Mouse (Mus musculus) right cerebral cortex, postnatal 36 days (tissue): ENCODE measurements at regions not wholly inside any gene's neighbourhood (a gene's known extent, or its start where the extent isn't known, plus 50 kb on each side); places are given as distances from the start of the nearest gene placed in this dataset.

Experiments
- DNase-seq, 2 experiments: peaks; one replicate each; pipeline ENCODE4 v3.0.0; 2022; ENCODE audit warnings: low spot score in 2 of 2, mixed read lengths in 1 of 2

- no peak for DNase-seq
Measured at GRCm38 (mm10) chr14:24827381-24828031, 340.6 kb downstream of the Rps24 start.

- no peak for DNase-seq
Measured at GRCm38 (mm10) chr14:24829001-24829400, 342.1 kb downstream of the Rps24 start.

- no peak for DNase-seq
Measured at GRCm38 (mm10) chr14:24833211-24833610, 346.3 kb downstream of the Rps24 start.

- DNase-seq: no peak
Measured at GRCm38 (mm10) chr14:24838219-24838618, 351.3 kb downstream of the Rps24 start.

GRCm38 (mm10) chr14:24839056-24839455 lies 352.1 kb downstream of the Rps24 start:
- no peak for DNase-seq

GRCm38 (mm10) chr14:24841715-24842496 lies 355.0 kb downstream of the Rps24 start:
- DNase-seq: peak; percentile 78 to 87

GRCm38 (mm10) chr14:24843626-24844025 lies 356.7 kb downstream of the Rps24 start:
- DNase-seq: no peak

- DNase-seq: no peak
Measured at GRCm38 (mm10) chr14:24850491-24850890, 363.6 kb downstream of the Rps24 start.

GRCm38 (mm10) chr14:24854459-24854858 lies 367.5 kb downstream of the Rps24 start:
- no peak for DNase-seq

GRCm38 (mm10) chr14:24862171-24862570 lies 375.2 kb downstream of the Rps24 start:
- no peak for DNase-seq

- no peak for DNase-seq
Measured at GRCm38 (mm10) chr14:24862661-24863060, 375.7 kb downstream of the Rps24 start.

- no peak for DNase-seq
Measured at GRCm38 (mm10) chr14:24863116-24863515, 376.2 kb downstream of the Rps24 start.

GRCm38 (mm10) chr14:24865579-24866230 lies 378.8 kb downstream of the Rps24 start:
- no peak for DNase-seq

GRCm38 (mm10) chr14:24867816-24868215 lies 380.9 kb downstream of the Rps24 start:
- DNase-seq: no peak

GRCm38 (mm10) chr14:24868756-24869155 lies 381.8 kb downstream of the Rps24 start:
- DNase-seq: no peak

GRCm38 (mm10) chr14:24870246-24870645 lies 383.3 kb downstream of the Rps24 start:
- no peak for DNase-seq

GRCm38 (mm10) chr14:24871392-24871998 lies 384.6 kb downstream of the Rps24 start:
- DNase-seq: no peak

- DNase-seq: no peak
Measured at GRCm38 (mm10) chr14:24872931-24873330, 386.0 kb downstream of the Rps24 start.

- no peak for DNase-seq
Measured at GRCm38 (mm10) chr14:24873406-24873805, 386.5 kb downstream of the Rps24 start.

- DNase-seq: no peak
Measured at GRCm38 (mm10) chr14:24874426-24875155, 387.7 kb downstream of the Rps24 start.

- no peak for DNase-seq
Measured at GRCm38 (mm10) chr14:24875156-24875545, 388.2 kb downstream of the Rps24 start.

- no peak for DNase-seq
Measured at GRCm38 (mm10) chr14:24875934-24876333, 389.0 kb downstream of the Rps24 start.
